Mouse (Mus musculus) adrenal gland, adult 2 months (tissue): ENCODE results near the gene Ccdc169. TPM values are rescaled to one million over a fixed set of nuclear protein-coding genes. Genes with fewer than 3 reads are reported as not detected.

ENCODE experiments used
- DNase-seq: peaks from one replicate; pipeline ENCODE4 v3.0.0; 2021
- polyA plus RNA-seq: library from polyadenylated mRNA; depleted of rRNA; stranded (reverse); fragments of >200 nt; gene quantifications from 2 replicates; pipeline ENCODE4 v1.2.3, GENCODE M21; 2012
- total RNA-seq, 2 experiments: library from RNA; stranded (reverse); gene quantifications; 2 replicates each; pipeline ENCODE4 v1.2.3; 2021

Ccdc169 gene
- total and polyA plus RNA-seq, 3 experiments = 0.26 TPM; not detected in 2

DNA sequence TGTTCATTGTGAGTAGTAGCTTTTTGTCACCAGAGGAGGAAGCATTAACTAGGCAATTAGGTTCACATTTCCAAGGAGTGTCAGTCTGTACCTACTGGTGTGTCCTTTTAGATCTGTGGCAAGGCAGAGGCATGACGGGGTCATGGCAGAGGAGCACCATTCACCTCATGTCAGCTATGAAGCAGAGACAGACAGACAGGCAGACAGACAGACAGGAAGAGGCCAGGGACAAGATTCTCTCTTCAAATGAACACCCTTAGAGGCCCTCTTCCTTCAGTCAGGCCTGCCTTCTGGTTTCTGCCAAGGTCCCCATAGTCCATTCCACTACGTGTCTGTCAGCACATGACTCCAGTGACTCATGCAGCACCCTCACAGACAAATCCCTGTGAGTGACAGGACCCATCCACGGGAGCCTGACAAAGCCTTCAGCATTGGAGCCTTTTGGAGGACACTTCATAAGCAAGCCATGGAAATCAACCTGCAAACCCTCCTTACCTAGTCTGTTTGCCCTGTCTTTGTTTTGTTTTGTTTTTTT lies 14.7 kb upstream of the Ccdc169 start:
- peak; percentile 62 for DNase-seq

DNA sequence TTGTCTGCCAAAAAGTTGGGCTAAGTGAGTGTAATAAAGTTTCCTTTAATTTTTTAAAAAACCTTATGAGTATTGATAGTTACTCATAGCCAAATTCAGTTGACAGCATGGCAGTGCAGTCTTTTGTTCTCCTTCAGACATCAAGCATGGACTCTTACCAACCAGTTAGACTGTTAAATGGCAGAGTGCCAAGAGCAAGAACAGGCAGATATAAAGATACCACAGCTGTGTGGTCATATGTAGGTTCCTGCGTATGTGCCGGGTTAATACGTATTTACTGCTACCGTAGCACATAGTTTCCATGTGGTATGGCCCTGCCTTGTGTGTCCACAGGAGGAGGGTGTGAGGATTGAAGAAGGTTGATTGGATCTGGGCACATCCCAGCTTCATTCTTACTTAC lies 14.1 kb upstream of the Ccdc169 start:
- no peak for DNase-seq

DNA sequence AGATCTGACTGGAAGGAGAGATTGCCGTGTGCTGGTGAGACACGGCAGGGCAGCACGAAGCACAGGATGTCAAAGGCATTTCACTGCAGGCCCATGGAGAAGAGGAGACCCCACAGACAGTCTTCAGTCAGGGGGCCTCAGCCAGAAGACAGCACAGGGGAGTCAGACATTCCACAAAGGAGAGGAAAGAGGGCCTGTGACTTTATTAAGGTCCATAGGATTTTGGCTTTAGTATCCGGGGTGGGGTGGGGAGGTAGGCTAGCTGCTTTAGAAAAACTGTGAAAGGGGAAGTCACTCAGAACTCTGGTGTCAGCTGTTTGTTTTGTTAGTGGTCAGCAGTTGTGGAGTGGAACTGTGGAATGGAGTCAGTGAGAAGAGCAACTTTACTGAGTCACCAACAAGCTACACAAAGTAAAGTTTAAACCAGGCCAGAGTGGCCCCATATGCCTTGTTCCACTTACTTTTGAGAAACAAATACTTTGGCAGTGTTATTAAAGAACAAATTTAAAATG lies 7.9 kb upstream of the Ccdc169 start:
- DNase-seq = no peak

DNA sequence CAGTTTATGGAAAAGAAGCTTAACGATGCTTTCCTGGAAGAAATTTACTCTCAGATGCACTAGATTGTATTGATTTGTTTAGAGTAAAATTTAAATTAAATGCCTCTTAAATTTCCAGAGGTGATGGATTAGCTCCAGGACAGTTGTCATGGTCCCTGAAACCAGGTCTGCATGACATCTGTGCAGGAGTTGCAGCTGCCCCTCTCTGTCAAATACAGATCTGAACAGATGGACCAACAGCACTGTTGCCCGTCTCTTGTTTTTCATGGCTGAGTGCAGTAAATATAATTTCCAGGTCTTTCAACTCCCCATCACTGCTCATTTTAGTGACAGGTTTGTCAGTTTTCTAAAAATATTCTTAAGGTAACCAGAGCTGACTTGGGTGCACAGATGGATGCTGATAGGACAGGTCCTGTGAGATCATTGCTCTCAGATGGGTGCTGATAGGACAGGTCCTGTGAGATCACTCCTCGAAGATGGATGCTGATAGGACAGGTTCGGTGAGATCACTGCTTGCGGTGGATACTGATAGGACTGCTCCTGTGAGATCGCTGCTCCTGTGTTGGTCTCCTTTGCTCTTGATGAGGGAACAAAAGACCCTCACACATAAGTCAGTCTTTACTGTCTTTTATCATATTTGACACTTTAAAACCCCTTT lies 5.4 kb upstream of the Ccdc169 start:
- no peak for DNase-seq

DNA sequence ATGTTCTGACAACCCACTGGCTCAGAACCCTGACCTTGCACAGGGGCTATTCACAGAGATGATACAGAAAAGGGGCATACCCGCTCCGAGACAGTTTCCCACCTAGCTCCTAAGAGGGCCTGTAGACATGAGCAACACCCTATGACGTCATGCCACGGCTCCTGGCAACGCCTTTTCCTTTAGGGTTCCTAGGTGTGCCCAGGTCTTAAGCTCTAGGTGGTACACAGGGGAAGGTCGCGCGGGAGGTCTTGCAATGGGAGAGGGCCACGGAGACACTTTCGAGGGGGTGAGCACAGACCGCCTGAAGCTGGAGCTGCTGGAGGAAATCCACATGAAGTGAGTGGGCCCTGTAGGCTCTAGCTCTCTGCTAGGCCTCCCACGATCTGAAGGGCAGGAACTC lies 2.7 kb downstream of the Ccdc169 start:
- no peak for DNase-seq

- DNase-seq = no peak
Observed at GRCm38 (mm10) chr3:55141401-55141800, 4.3 kb downstream of the Ccdc169 start.

- DNase-seq = no peak
Observed at GRCm38 (mm10) chr3:55144916-55145315, 7.8 kb downstream of the Ccdc169 start.

DNA sequence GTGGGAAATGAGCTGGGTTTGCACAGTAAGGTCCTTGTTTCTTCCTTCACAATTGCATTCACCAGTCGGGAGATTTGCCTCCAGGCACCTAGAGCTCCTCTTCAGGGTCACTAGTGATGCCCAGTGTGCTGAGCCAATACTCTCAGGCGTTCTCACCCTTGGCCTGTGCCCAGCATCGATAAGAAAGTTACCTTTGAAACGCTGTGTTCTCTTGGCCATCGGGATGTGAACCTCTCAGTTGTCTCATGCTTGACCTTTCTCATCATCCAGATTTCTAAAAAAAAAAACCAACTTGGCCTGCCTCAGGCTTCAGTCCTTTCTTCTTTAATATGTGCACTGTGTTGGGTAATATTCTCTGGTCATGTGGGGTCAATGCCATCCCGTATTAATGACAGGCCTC lies 9.3 kb downstream of the Ccdc169 start:
- DNase-seq = peak; percentile 23

DNA sequence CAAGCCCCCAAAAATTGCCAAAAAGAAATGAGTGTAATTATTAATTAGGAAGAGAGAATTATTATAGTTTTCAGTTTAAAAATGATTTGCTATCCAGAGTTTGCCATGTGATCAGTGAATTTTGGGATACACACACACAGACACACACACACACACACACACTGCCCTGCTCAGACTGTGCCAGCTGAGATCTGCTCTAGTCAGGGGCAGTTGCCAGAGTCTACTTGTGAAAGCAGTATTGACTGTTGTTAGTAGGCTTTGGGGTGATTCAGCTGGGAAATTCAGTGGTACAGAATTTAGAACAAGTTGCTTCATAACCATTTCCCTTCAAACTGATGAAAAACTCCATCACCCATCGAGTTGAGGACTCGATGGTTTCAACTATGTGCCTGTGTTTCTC lies 10.0 kb downstream of the Ccdc169 start:
- DNase-seq = no peak

GRCm38 (mm10) chr3:55148091-55148490 lies 11.0 kb downstream of the Ccdc169 start:
- DNase-seq = no peak

DNA sequence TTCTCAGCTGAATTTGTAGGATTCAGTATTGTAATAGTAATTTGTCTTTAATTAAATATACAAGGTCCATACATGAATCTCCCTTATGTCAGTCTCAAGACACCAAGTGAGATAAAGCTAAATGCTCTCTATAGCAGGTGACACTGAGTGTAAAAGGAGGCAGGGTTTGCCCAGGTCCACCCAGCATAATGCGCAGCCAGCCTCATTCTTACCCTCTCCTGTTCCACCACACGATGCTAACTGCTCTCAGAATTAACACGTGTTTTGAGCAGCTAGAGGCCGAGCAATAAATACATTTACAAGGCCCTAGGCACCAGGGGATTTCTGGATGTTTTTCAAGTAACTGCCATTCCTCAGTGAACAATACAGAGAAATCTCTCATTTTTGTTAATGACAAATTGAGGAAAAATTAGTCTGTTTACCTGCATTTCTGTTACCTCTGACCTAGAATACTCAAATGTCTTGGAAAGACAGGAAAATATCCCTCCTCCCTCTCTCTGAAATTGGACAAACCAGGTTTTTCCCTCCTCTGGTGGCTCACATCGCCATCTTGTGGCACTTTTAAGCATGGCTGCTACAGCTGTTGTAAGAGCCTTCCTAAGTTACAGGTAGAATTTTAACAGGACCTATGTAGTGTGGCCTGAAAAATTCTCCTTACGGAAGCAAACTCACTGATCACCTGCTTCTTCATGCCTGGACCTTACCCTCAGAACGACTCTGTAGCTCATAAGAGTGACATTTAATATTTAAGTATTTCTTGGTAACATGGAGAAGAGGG lies 14.7 kb downstream of the Ccdc169 start:
- peak; percentile 48 for DNase-seq

GRCm38 (mm10) chr3:55152673-55153334 lies 15.7 kb downstream of the Ccdc169 start:
- DNase-seq = no peak

DNA sequence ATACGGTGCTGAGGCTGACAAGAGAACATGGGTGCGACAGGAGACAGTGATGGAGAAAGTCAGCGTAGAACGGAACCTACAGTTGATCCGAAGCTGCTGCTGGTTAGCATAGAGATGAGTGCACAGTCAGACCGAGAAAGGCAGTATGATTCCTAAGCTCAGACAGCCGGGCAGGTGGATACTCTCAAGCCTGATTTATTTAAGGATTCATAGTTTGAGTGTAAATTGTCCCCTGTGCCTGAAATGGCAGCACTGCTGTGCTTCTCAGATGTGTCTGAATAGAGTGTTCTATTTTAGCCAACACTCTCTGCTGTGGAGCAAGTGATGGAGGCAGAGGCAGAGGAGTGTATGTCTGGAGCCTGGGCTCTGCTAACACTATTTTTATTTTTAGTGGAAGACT lies 17.0 kb downstream of the Ccdc169 start:
- DNase-seq = no peak

DNA sequence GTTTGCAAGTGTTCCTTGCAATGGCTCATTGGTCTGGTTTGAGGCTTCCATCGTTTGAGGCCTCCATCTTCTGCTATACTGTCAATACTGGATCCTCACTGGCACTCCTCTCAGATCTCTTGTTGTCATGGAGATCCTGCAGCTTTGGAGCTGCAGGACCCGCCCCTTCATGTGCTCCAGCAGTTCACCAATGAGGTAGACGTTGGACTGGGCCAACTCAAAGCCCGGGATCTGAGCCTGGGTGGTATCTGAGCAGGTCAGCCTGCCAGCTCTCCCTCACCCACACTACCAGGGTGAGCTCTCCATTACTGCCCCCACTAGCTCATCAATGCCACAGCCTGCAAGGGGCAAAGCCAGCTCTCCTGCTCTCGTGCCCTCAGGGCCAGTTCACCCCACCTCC lies 20.3 kb downstream of the Ccdc169 start:
- DNase-seq = no peak

GRCm38 (mm10) chr3:55161144-55161543 lies 24.0 kb downstream of the Ccdc169 start:
- no peak for DNase-seq

- no peak for DNase-seq
Observed at GRCm38 (mm10) chr3:55163510-55163909, 26.4 kb downstream of the Ccdc169 start.

DNA sequence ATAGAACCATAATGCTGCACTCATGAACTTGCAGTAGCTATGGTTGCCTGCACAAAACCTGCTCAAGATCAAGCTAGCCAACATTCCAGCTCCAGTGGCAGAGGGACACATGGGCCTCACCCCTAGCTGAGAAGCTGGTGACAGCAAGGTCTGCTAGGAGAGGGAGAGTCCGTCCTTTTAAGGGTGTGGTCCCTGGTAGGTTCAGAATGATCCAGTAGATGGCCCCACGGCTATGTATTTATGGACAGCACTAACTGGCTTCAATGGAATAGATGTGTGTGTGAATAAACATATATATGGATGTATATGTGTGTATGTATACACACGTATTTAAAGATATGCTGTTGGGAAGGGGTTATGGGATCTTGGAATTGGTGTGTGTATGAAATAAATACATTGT lies 35.3 kb downstream of the Ccdc169 start:
- no peak for DNase-seq

- DNase-seq = no peak
Observed at GRCm38 (mm10) chr3:55177271-55177670, 40.1 kb downstream of the Ccdc169 start.

- DNase-seq = no peak
Observed at GRCm38 (mm10) chr3:55181766-55182165, 44.6 kb downstream of the Ccdc169 start, which contains the start of gene Sohlh2. Sohlh2 (plus strand) TSS chr3:55182028.

DNA sequence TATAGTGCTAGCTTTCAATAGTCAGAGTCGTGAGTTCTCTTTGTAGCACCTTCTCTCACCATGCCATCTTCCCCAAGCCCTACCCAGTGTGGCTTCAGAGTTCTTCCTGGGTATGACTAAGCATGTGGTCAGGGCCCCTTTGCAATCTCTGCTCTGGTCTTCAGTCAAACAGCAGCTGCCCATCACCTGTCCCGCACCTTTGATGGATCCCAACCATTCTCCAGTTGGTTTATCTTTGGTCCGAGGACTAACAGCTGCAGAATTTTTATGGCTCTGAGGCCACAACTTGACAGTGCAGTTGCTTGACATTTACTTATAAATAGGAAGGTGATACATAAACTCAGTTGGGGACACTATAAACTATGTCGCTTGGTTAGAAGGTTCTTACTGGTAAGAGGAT lies 54.5 kb downstream of the Ccdc169 start:
- DNase-seq = no peak

DNA sequence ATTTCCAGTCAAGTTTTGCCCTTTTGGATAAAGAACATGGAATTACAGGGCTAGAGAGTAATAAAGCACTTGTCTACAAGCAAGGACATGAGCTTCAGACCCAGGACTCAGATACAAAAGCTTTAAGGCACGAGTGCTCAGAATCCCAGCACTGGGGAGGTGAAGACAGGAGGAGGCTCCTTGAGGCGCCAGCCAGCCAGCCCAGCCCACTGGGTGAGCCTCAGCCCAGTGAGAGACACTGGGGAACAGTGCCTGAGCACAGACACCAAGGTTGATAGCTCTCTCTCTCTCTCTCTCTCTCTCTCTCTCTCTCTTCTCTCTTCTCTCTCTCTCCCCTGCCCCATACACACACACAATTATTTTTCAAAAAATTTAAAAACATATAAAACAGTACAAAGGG lies 56.2 kb downstream of the Ccdc169 start:
- no peak for DNase-seq

DNA sequence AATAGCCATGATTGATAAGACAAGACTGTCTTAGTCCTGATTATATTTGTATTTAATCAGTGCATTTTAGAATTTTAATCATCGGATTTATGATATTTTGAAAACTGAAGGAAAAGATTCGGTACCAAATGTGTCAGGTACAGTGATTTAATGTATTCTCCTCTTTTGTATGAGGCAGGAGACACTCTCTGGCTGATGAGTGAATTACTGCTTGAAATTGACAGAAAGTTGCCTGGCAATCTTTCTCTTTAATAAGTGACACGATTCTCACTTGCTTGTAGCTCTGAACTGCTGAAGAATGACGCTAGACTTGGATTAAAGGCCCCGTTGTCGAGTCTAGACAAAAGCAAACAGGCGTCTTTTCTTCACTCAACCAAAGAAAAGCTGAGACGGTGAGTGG lies 57.7 kb downstream of the Ccdc169 start:
- no peak for DNase-seq
